Mouse (Mus musculus) hematopoietic multipotent progenitor cell, adult 10-12 weeks (in vitro differentiated cells): ENCODE data around the gene Dusp9. TPM values are rescaled to one million over a fixed set of nuclear protein-coding genes. Genes with fewer than 3 reads are reported as not detected.

ENCODE experiments used
- polyA plus RNA-seq: library from polyadenylated mRNA; stranded (reverse); fragments of >175 nt; gene quantifications from 2 replicates; pipeline ENCODE4 v1.2.3, GENCODE M21; 2012; ENCODE audit warnings: low replicate concordance

Dusp9 gene
- polyA plus RNA-seq, result 1.3 and 3.3 TPM in 2 replicates

DNA sequence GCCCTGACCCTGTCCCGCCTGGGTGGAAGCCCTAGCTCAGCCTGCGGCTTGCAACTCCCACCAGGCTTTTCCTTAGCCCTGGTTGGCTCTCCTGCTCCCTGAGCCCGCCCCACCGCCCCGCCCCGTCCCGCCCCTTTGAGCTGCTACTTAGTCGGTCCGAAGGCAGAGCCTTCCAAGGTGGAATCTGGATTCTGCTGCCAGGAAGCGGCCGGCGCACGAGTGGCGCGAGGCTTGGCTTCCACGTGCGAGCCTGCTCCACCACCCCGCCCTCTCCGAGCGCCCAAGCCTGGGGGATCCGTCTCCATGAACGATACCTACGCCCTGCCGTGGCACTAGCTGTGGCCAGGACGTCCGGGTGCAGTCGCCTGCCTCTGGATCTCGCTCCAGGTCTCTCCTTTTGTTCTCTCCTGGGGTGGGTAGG, at the start of gene Dusp9:
Dusp9 (plus strand) TSS at position 165 of the 421 bp plus-strand sequence.

DNA sequence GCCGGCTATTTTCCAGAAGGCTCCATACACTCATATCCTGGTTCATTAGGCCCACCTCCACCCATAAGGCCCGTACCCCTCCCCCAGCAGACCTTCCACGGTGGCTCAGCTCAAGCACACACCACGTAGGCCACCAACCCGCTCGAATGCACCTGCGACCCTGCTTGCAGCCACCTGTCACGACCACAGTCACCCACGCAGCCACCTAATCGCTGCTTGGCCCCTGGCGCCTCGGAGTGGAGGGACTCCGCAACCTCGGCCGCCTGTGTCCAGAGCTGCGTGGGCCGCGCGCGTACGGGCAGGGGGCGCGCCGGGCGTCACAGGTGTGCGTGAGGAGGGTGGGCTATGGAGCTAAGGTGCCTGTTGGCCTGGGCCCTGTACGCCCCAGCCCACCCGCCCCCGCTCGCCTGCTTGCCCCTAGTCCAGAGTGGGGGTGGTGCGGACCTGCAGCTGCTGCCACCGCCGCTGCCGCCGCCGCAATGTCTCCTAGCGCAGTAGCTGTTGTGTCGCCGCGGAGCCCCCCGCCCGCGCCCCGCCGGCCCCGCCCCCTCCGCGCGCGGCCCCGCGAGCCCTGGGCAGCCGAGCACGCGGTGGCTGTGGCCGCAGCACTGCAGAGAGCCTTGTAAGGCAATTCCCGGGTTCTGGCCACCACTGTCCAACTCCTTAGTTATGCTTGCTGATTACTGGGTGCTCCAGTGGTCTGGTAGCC, 20.5 kb downstream of the Dusp9 start, which contains the start of gene Pnck:
Pnck (minus strand) TSS at position 543 of the 709 bp plus-strand sequence.

DNA sequence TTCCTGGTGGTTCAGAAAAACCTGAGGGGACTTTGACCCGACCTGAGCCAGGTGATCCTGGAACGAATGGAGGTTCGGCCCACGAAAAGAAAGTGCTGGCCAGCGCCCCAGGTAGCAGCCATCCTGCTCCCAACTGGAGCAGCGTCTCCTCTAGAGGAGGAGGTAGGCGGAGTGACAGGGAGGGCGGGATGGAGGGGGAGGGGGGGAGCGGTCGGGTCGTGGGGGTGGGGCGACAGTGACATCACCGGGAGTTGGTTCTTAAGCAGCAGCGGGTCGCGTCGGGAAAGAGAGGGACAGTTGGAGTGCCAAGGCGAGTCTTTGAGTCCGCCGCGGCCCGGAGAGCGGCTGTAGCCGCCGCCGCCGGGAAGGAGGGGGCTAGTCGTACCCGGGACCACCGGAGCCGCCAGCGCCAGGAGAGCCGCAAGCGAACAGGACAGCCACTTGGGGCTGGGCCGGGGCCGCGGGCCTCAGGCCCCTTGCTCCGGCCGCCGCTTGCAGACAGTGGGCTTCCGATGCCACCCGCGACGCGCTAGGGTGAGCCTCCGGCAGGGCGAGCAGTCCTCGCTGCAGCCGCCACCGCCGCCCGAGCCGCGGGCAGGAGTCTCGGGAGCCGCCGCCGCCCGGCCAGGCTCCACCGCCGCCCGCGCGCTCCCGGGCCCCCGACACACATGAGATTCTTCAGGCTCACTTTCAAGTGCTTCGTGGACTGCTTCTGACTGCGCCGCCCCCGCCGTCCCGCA, 33.8 kb downstream of the Dusp9 start, which contains the start of gene Slc6a8:
Slc6a8 (plus strand) TSS at position 272 of the 740 bp plus-strand sequence.

Other genes starting within 250 kb of the Dusp9 start
- gene Gm18336, start 240.7 kb upstream of the Dusp9 start, polyA plus RNA-seq, result not detected in 2 replicates
- 0.02 TPM in 1 of 2 replicates, not detected in the other for gene Zfp92, start 228.3 kb upstream of the Dusp9 start, polyA plus RNA-seq
- not detected in 2 replicates for gene Trex2, start 204.1 kb upstream of the Dusp9 start, polyA plus RNA-seq
- gene Haus7, start 180.4 kb upstream of the Dusp9 start, polyA plus RNA-seq, result 1.4 and 2.4 TPM in 2 replicates
- gene Bgn, start 155.8 kb upstream of the Dusp9 start, polyA plus RNA-seq, result 0.34 and 5.0 TPM in 2 replicates
- gene Atp2b3, start 136.3 kb upstream of the Dusp9 start, polyA plus RNA-seq, result not detected in 2 replicates
- gene Pnck, start 20.7 kb downstream of the Dusp9 start, polyA plus RNA-seq, result 1.2 and 2.0 TPM in 2 replicates
- 0.40 and 0.71 TPM in 2 replicates for gene Slc6a8, start 33.7 kb downstream of the Dusp9 start, polyA plus RNA-seq
- 12.8 and 19.7 TPM in 2 replicates for gene Bcap31, start 76.8 kb downstream of the Dusp9 start, polyA plus RNA-seq
- 78.1 and 81.6 TPM in 2 replicates for gene Abcd1, start 77.2 kb downstream of the Dusp9 start, polyA plus RNA-seq
- gene Plxnb3, start 117.7 kb downstream of the Dusp9 start, polyA plus RNA-seq, result 0.70 and 1.0 TPM in 2 replicates
- gene Srpk3, start 135.0 kb downstream of the Dusp9 start, polyA plus RNA-seq, result 27.3 and 83.3 TPM in 2 replicates
- 32.4 and 36.2 TPM in 2 replicates for gene Idh3g, start 147.5 kb downstream of the Dusp9 start, polyA plus RNA-seq
- gene Ssr4, start 147.6 kb downstream of the Dusp9 start, polyA plus RNA-seq, result 27.6 and 38.0 TPM in 2 replicates
- gene Pdzd4, start 185.6 kb downstream of the Dusp9 start, polyA plus RNA-seq, result 3.1 and 12.5 TPM in 2 replicates